ENCODE assay signal across 7 mouse cellular contexts in the genomic region with DNA sequence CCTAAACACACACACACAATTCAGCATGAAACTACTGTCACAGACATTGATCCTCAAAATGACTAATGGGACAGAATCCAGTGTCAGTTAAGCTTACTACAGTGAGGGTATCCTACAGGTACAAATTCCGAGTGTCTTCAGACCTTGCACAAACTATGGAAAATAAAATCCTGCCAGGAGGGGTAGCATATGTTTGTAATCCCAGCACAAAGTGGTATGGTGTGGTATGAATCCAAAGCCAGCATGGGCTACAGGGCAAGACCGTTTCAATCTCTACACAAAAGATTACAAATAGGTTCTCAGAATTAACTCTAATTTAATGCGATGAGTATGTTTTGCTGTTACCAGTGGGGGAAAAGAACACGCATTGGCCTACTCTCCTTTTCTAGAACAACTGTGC. TPM values are rescaled to one million over a fixed set of nuclear protein-coding genes. Genes with fewer than 3 reads are reported as not detected.
DNase-seq lines count a peak whose midpoint lies in the region; ATAC-seq and TF ChIP-seq lines count a peak whose summit lies in the region.

A gene (plus strand): TSS at position 301 of the 400 bp plus-strand sequence.

- H3K36me3 ChIP-seq in neural tube, embryonic 11.5 days (ENCODE audit: control insufficient read depth, insufficient read depth, low read length), result peaks cover 2% of the 10 kb centered on the region
- no peaks in the 10 kb centered on the region; the same call in 1 of the 2 replicates for H3K36me3 ChIP-seq in liver, embryonic 11.5 days (ENCODE audit: control insufficient read depth, insufficient read depth, low read length)

- H3K27me3 ChIP-seq in neural tube, embryonic 11.5 days (ENCODE audit: control insufficient read depth, insufficient read depth, low read length), result no peaks in the 10 kb centered on the region
- H3K27me3 ChIP-seq in liver, embryonic 11.5 days (replicated peaks; ENCODE audit: control insufficient read depth, insufficient read depth, low read length), result no peaks in the 10 kb centered on the region; the same call in none of the 2 replicates

- WGBS in neural tube, embryonic 11.5 days, result 25% methylated on average over 4 of the region's 4 CpGs
- 26% methylated on average over 4 of the region's 4 CpGs for WGBS in liver, embryonic 11.5 days

- no peak for DNase-seq in neural tube, embryonic 11.5 days (ENCODE audit: low spot score)
- DNase-seq in neural tube, embryonic 10.5 days (ENCODE audit: extremely low spot score, low spot score), result no peak
- DNase-seq in heart, postnatal 4 days, result no peak
- DNase-seq in liver, embryonic 11.5 days (ENCODE audit: low spot score), result no peak
- DNase-seq in retina, embryonic 14.5 days (ENCODE audit: low spot score), result no peak
- no peak for DNase-seq in cerebellum, adult 18-20 months

- H3K4me1 ChIP-seq in neural tube, embryonic 11.5 days (ENCODE audit: control insufficient read depth, insufficient read depth, low read length), result peaks cover 8% of the 10 kb centered on the region
- H3K4me1 ChIP-seq in embryonic fibroblast, embryonic 13.5 days (ENCODE audit: control insufficient read depth, insufficient read depth, low read length), result no peaks in the 10 kb centered on the region
- 0 out of 2 replicates have a peak, but pooled peaks cover 8% of the 10 kb centered on the region for H3K4me1 ChIP-seq in liver, embryonic 11.5 days (replicated peaks; ENCODE audit: control insufficient read depth, insufficient read depth, low read length)

- TF ChIP-seq CTCF in embryonic fibroblast, embryonic 13.5 days (IDR thresholded peaks at IDR 0.05; ENCODE audit: borderline replicate concordance, insufficient read depth, low read length), result no peak

- H3K4me3 ChIP-seq in neural tube, embryonic 11.5 days (ENCODE audit: low read depth, low read length), result peak within 1 kb of the TSS; percentile 78
- peak within 1 kb of the TSS; percentile 50 for H3K4me3 ChIP-seq in embryonic fibroblast, embryonic 13.5 days (ENCODE audit: insufficient read depth, low read length)
- H3K4me3 ChIP-seq in liver, embryonic 11.5 days (ENCODE audit: low read depth, low read length), result peak within 1 kb of the TSS; percentile 72

- peak within 1 kb of the TSS; percentile 78 for H3K9ac ChIP-seq in neural tube, embryonic 11.5 days (ENCODE audit: low read length)
- peak within 1 kb of the TSS; percentile 84 for H3K9ac ChIP-seq in liver, embryonic 11.5 days (ENCODE audit: low read depth, low read length)

- no peak for TF ChIP-seq POLR2A in embryonic fibroblast, embryonic 13.5 days (IDR thresholded peaks at IDR 0.05; ENCODE audit: low read depth, low read length)

- peak within 1 kb of the TSS; percentile 95 for H3K4me2 ChIP-seq in neural tube, embryonic 11.5 days (ENCODE audit: low read depth)
- H3K4me2 ChIP-seq in liver, embryonic 11.5 days, result peak within 1 kb of the TSS; percentile 88

- no peaks in the 10 kb centered on the region for H3K9me3 ChIP-seq in neural tube, embryonic 11.5 days (ENCODE audit: control insufficient read depth, low read length)
- no peaks in the 10 kb centered on the region for H3K9me3 ChIP-seq in liver, embryonic 11.5 days (ENCODE audit: control insufficient read depth, low read length)

- peak; percentile 10 for ATAC-seq in neural tube, embryonic 11.5 days (ENCODE audit: insufficient read depth, low FRiP score, low TSS enrichment)
- no peak for ATAC-seq in liver, embryonic 11.5 days (replicated peaks; ENCODE audit: low FRiP score)

- peak within 1 kb of the TSS; percentile 79 for H3K27ac ChIP-seq in neural tube, embryonic 11.5 days (ENCODE audit: low read depth, low read length)
- peak within 1 kb of the TSS; percentile 34 for H3K27ac ChIP-seq in embryonic fibroblast, embryonic 13.5 days (ENCODE audit: insufficient read depth, low read length)
- peak within 1 kb of the TSS; percentile 84 for H3K27ac ChIP-seq in liver, embryonic 11.5 days (ENCODE audit: low read depth, low read length)

RNA-seq across cellular contexts. Expression of the gene that starts here (rescaled TPM):
- 8.6 and 9.5 TPM in 2 replicates for polyA plus RNA-seq in neural tube, embryonic 11.5 days (2014; fragmentation: Nextera tagmentation; extraction: Ambion mirVana)
- polyA plus RNA-seq in embryonic fibroblast, embryonic 13.5 days (2011; ENCODE audit: insufficient read length, low read depth, missing spikeins), result 28.6 and 33.4 TPM in 2 replicates
- total RNA-seq in heart, postnatal 4 days (2021), result 10 to 100 TPM; 41.2 to 45.4 TPM
- polyA plus RNA-seq in liver, embryonic 11.5 days (2014; fragmentation: Nextera tagmentation; extraction: Ambion mirVana), result 4.3 TPM in 2 replicates

Comparison
In these comparisons a context has a peak if more than half of its experiments do, and no peak if none do; other contexts are left out.
1. H3K27ac ChIP-seq: peak in every context shown above with its lines; median percentile 84 in liver, embryonic 11.5 days; 79 in neural tube, embryonic 11.5 days; 34 in embryonic fibroblast, embryonic 13.5 days.